Mouse (Mus musculus): ENCODE measurements around the gene Aldh1a1. TPM values are rescaled to one million over a fixed set of nuclear protein-coding genes. Genes with fewer than 3 reads are reported as not detected.
A peak's percentile ranks its signal among the peaks of the same experiment; 100 is the strongest.
"Not testable (repeated sequence)": the region's sequence is repeated elsewhere in the genome, so short reads cannot be mapped to it uniquely, and the experiment has no call there.

Aldh1a1 gene
- total RNA-seq (2017) = 29.0 and 76.0 TPM in 2 replicates

GRCm38 (mm10) chr19:20492491-20492890 lies at the start of gene Aldh1a1:
TSS of gene Aldh1a1 (plus strand) at chr19:20492715.
- ATAC-seq (replicated peaks in 1 of 2; ENCODE audit: insufficient read depth in 1 of 2, low FRiP score in 2 of 2, low TSS enrichment in 1 of 2, low read depth in 1 of 2, poor library complexity in 2 of 2, severe bottlenecking in 2 of 2) = no peak

GRCm38 (mm10) chr19:20447807-20448206 lies 44.7 kb upstream of the Aldh1a1 start:
- no peak for ATAC-seq (replicated peaks in 1 of 2; ENCODE audit: insufficient read depth in 1 of 2, low FRiP score in 2 of 2, low TSS enrichment in 1 of 2, low read depth in 1 of 2, poor library complexity in 2 of 2, severe bottlenecking in 2 of 2)

GRCm38 (mm10) chr19:20449546-20449945 lies 43.0 kb upstream of the Aldh1a1 start:
- peak in 1 of 2 experiments; percentile 45; a peak in 1 of 4 replicates for ATAC-seq (replicated peaks in 1 of 2; ENCODE audit: insufficient read depth in 1 of 2, low FRiP score in 2 of 2, low TSS enrichment in 1 of 2, low read depth in 1 of 2, poor library complexity in 2 of 2, severe bottlenecking in 2 of 2)

GRCm38 (mm10) chr19:20451045-20451444 lies 41.5 kb upstream of the Aldh1a1 start:
- no peak for ATAC-seq (replicated peaks in 1 of 2; ENCODE audit: insufficient read depth in 1 of 2, low FRiP score in 2 of 2, low TSS enrichment in 1 of 2, low read depth in 1 of 2, poor library complexity in 2 of 2, severe bottlenecking in 2 of 2)

GRCm38 (mm10) chr19:20484497-20484896 lies 8.0 kb upstream of the Aldh1a1 start:
- no peak for ATAC-seq (replicated peaks in 1 of 2; ENCODE audit: insufficient read depth in 1 of 2, low FRiP score in 2 of 2, low TSS enrichment in 1 of 2, low read depth in 1 of 2, poor library complexity in 2 of 2, severe bottlenecking in 2 of 2)

- ATAC-seq (replicated peaks in 1 of 2; ENCODE audit: insufficient read depth in 1 of 2, low FRiP score in 2 of 2, low TSS enrichment in 1 of 2, low read depth in 1 of 2, poor library complexity in 2 of 2, severe bottlenecking in 2 of 2) = no peak
These were observed 565 bp upstream of the Aldh1a1 start for GRCm38 (mm10) chr19:20491950-20492349.

- no peak for ATAC-seq (replicated peaks in 1 of 2; ENCODE audit: insufficient read depth in 1 of 2, low FRiP score in 2 of 2, low TSS enrichment in 1 of 2, low read depth in 1 of 2, poor library complexity in 2 of 2, severe bottlenecking in 2 of 2)
These were observed 4.0 kb downstream of the Aldh1a1 start for GRCm38 (mm10) chr19:20496476-20496875.

GRCm38 (mm10) chr19:20505359-20505758 lies 12.8 kb downstream of the Aldh1a1 start:
- ATAC-seq (replicated peaks in 1 of 2; ENCODE audit: insufficient read depth in 1 of 2, low FRiP score in 2 of 2, low TSS enrichment in 1 of 2, low read depth in 1 of 2, poor library complexity in 2 of 2, severe bottlenecking in 2 of 2) = no peak

- no peak for ATAC-seq (replicated peaks in 1 of 2; ENCODE audit: insufficient read depth in 1 of 2, low FRiP score in 2 of 2, low TSS enrichment in 1 of 2, low read depth in 1 of 2, poor library complexity in 2 of 2, severe bottlenecking in 2 of 2)
These were observed 14.6 kb downstream of the Aldh1a1 start for GRCm38 (mm10) chr19:20506936-20507615.

GRCm38 (mm10) chr19:20508609-20509008 lies 16.1 kb downstream of the Aldh1a1 start:
- ATAC-seq (replicated peaks in 1 of 2; ENCODE audit: insufficient read depth in 1 of 2, low FRiP score in 2 of 2, low TSS enrichment in 1 of 2, low read depth in 1 of 2, poor library complexity in 2 of 2, severe bottlenecking in 2 of 2) = no peak

GRCm38 (mm10) chr19:20511971-20512370 lies 19.5 kb downstream of the Aldh1a1 start:
- ATAC-seq (replicated peaks in 1 of 2; ENCODE audit: insufficient read depth in 1 of 2, low FRiP score in 2 of 2, low TSS enrichment in 1 of 2, low read depth in 1 of 2, poor library complexity in 2 of 2, severe bottlenecking in 2 of 2) = no peak

GRCm38 (mm10) chr19:20513181-20513580 lies 20.7 kb downstream of the Aldh1a1 start:
- ATAC-seq (replicated peaks in 1 of 2; ENCODE audit: insufficient read depth in 1 of 2, low FRiP score in 2 of 2, low TSS enrichment in 1 of 2, low read depth in 1 of 2, poor library complexity in 2 of 2, severe bottlenecking in 2 of 2) = no peak

GRCm38 (mm10) chr19:20513688-20514361 lies 21.3 kb downstream of the Aldh1a1 start:
- ATAC-seq (replicated peaks in 1 of 2; ENCODE audit: insufficient read depth in 1 of 2, low FRiP score in 2 of 2, low TSS enrichment in 1 of 2, low read depth in 1 of 2, poor library complexity in 2 of 2, severe bottlenecking in 2 of 2) = no peak

- ATAC-seq (replicated peaks in 1 of 2; ENCODE audit: insufficient read depth in 1 of 2, low FRiP score in 2 of 2, low TSS enrichment in 1 of 2, low read depth in 1 of 2, poor library complexity in 2 of 2, severe bottlenecking in 2 of 2) = no peak
These were observed 24.0 kb downstream of the Aldh1a1 start for GRCm38 (mm10) chr19:20516481-20516880.

GRCm38 (mm10) chr19:20529156-20529555 lies 36.6 kb downstream of the Aldh1a1 start:
- not testable (repeated sequence) for ATAC-seq (replicated peaks in 1 of 2; ENCODE audit: insufficient read depth in 1 of 2, low FRiP score in 2 of 2, low TSS enrichment in 1 of 2, low read depth in 1 of 2, poor library complexity in 2 of 2, severe bottlenecking in 2 of 2)

- ATAC-seq (replicated peaks in 1 of 2; ENCODE audit: insufficient read depth in 1 of 2, low FRiP score in 2 of 2, low TSS enrichment in 1 of 2, low read depth in 1 of 2, poor library complexity in 2 of 2, severe bottlenecking in 2 of 2) = no peak
These were observed 37.6 kb downstream of the Aldh1a1 start for GRCm38 (mm10) chr19:20529921-20530696.

GRCm38 (mm10) chr19:20536538-20536937 lies 44.0 kb downstream of the Aldh1a1 start:
- ATAC-seq (replicated peaks in 1 of 2; ENCODE audit: insufficient read depth in 1 of 2, low FRiP score in 2 of 2, low TSS enrichment in 1 of 2, low read depth in 1 of 2, poor library complexity in 2 of 2, severe bottlenecking in 2 of 2) = no peak

GRCm38 (mm10) chr19:20541044-20541443 lies 48.5 kb downstream of the Aldh1a1 start:
- ATAC-seq (replicated peaks in 1 of 2; ENCODE audit: insufficient read depth in 1 of 2, low FRiP score in 2 of 2, low TSS enrichment in 1 of 2, low read depth in 1 of 2, poor library complexity in 2 of 2, severe bottlenecking in 2 of 2) = no peak
